Mouse (Mus musculus): Measurements from ENCODE around the gene Stmnd1. TPM values are rescaled to one million over a fixed set of nuclear protein-coding genes. Genes with fewer than 3 reads are reported as not detected.
"Not testable (repeated sequence)": the region's sequence is repeated elsewhere in the genome, so short reads cannot be mapped to it uniquely, and the experiment has no call there.

The Stmnd1 gene
- polyA plus RNA-seq (2016; fragmentation: Nextera tagmentation; extraction: Ambion mirVana): not detected in 2 replicates

DNA sequence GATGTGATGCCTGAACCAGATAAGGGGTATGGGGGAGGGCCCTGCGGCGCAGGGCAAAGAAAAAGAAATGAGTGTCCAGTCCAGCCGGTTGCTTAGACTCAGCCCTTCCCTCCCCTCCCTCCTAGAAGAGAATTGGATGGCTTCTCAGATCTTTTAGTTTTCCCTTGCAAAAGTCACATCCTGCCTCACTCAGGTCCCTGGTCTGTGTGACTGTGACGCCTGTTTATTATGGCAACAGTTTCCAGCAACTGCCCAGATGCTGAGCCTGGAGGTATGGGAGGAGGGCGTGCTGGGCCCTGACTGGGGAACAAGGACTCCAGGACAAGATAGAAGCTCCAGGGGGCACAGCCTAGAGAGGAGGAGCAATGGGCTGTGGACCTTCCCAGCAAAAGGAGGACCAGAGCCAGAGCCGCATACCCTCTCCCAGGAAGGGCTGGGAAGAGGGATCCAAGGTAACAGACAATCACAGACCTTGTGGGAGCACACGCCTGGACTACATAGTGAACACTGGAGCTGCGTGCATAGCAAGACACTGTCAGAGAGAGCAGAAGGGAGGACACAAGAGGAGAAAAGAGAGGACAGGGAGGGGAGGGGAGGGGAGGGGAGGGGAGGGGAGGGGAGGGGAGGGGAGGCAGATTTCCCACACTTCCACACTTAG is at the start of gene Stmnd1:
TSS of gene Stmnd1 (plus strand) at position 269 of the 658 bp plus-strand sequence.
- Histone ChIP-seq H3K4me3 (replicated peaks) (0 out of 2 replicates have a peak within 1 kb of the TSS, but pooled peaks have one; percentile 14), H3K4me2 (peak within 1 kb of the TSS; percentile 41), H3K27ac (no peak within 1 kb of the TSS), H3K4me1 (peaks cover 29% of the 10 kb centered on the region), H3K27me3 (0 out of 2 replicates have a peak, but pooled peaks cover 11% of the 10 kb centered on the region), H3K36me3 (replicated peaks) (no peaks in the 10 kb centered on the region), H3K9me3 (no peaks in the 10 kb centered on the region), H3K9ac (peak within 1 kb of the TSS; percentile 38; the same call in 1 of the 2 replicates)
- no peak for ATAC-seq (ENCODE audit: low FRiP score)
- 25% methylated on average over 6 of the region's 8 CpGs for WGBS

- H3K36me3 ChIP-seq (replicated peaks): no peaks in the 10 kb centered on the region
- ATAC-seq (ENCODE audit: low FRiP score): no peak
- no peaks in the 10 kb centered on the region for H3K9me3 ChIP-seq
Observed at GRCm38 (mm10) chr13:46226956-46227355, 46.6 kb upstream of the Stmnd1 start.

DNA sequence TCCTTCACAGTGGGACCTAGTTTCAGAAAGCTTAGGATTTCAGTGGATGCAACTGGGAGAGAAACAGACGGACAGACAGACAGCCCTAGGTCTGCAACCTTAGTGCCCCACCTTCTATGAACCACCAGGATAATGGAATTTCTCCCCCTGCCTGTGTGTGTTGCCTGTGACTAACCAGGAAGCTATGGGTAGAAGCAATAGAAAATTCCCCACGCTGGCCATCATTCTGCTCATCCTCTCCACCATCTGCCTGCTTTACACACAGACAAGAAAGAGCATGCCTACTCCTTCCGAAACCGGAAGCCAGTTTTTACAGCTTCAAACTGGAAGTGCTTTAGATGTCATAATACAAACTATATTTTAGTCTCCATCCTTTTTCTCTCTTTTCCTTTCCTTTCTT is 46.0 kb upstream of the Stmnd1 start:
- H3K9me3 ChIP-seq: no peaks in the 10 kb centered on the region
- H3K36me3 ChIP-seq (replicated peaks): no peaks in the 10 kb centered on the region
- no peak for ATAC-seq (ENCODE audit: low FRiP score)
- H3K4me1 ChIP-seq: no peaks in the 10 kb centered on the region
- no peak overlapping the region for H3K4me3 ChIP-seq (replicated peaks)
- no peak overlapping the region for H3K4me2 ChIP-seq
- WGBS: 92% methylated on average over 4 of the region's 4 CpGs
- no peaks in the 10 kb centered on the region for H3K27me3 ChIP-seq
- H3K9ac ChIP-seq: no peak overlapping the region
- no peak overlapping the region for H3K27ac ChIP-seq

More at GRCm38 (mm10) chr13:46226956-46227355, 46.6 kb upstream of the Stmnd1 start:
- Histone ChIP-seq H3K9ac (no peak overlapping the region), H3K4me3 (replicated peaks) (no peak overlapping the region), H3K4me2 (no peak overlapping the region), H3K27me3 (no peaks in the 10 kb centered on the region), H3K27ac (no peak overlapping the region), H3K4me1 (no peaks in the 10 kb centered on the region)
- WGBS: 59% methylated on average over 2 of the region's 2 CpGs

- WGBS: 96% methylated on average over 1 of the region's 1 CpGs
- H3K9ac ChIP-seq; H3K36me3 ChIP-seq (replicated peaks): not testable (repeated sequence)
Observed at GRCm38 (mm10) chr13:46228750-46229149, 44.8 kb upstream of the Stmnd1 start.

DNA sequence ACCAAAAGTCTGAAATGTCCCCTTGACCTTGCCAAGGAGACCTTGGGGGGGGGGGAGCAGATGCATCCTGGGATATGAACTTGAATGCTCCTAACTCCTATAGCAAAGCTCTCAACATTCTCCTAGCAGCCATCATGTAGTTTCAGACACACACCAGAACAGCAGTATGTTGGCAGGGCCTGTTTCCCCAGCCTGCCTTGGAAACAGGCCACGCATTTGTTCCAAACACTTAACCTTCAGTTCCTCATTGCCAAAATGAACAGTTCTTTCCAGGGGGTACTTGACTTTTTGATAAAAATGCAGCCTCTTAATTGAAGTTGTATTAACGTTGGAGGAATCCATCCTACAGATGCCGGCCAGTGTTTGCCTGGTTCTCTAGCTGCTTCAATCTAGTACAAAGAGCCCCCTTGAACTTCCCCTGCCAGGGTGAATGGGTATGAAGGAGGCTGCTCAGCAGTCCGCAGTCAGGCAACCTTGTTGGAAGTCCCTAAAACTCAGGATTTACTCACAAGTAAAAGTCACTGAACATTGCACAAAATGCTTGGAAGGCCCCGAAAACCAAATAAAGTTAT is 41.9 kb upstream of the Stmnd1 start:
- no peaks in the 10 kb centered on the region for H3K36me3 ChIP-seq (replicated peaks)
- no peak overlapping the region for H3K4me3 ChIP-seq (replicated peaks)
- WGBS: 76% methylated on average over 5 of the region's 5 CpGs
- H3K9me3 ChIP-seq: no peaks in the 10 kb centered on the region
- H3K27ac ChIP-seq: no peak overlapping the region
- no peaks in the 10 kb centered on the region for H3K27me3 ChIP-seq
- no peak overlapping the region for H3K9ac ChIP-seq
- H3K4me2 ChIP-seq: no peak overlapping the region
- no peaks in the 10 kb centered on the region for H3K4me1 ChIP-seq
- no peak for ATAC-seq (ENCODE audit: low FRiP score)

More at GRCm38 (mm10) chr13:46228750-46229149, 44.8 kb upstream of the Stmnd1 start:
- H3K4me3 ChIP-seq (replicated peaks); H3K4me2 ChIP-seq; H3K9me3 ChIP-seq; H3K27ac ChIP-seq; H3K4me1 ChIP-seq; H3K27me3 ChIP-seq; ATAC-seq (ENCODE audit: low FRiP score): not testable (repeated sequence)

DNA sequence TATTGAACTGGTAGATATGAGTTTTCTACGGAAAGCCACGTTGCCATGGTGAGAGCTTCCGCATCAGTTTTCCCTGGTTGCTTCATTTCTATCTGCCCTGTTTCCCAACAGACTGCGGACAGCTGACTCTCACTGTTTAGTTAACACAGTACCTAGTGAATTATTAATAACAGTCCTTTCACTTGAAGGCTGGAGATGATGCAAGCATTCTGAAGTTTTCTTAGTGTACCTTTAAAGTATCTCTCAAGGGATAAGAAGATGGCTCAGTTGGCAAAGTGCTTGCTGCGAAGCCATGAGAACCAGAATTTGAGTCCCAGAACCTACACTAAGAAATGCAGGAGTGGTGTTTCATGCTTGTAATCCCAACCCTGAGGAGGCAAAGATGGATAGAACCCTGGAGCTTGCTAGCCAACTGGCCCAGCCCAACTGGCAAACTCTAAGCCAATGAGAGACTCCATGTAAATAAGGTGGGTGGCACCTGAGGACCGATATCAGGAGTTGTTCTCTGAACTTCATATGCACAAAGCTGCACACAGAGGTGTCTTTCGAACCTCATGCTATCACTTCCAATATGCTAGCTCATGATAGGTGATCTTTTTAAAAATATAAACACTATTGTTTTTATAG is 35.7 kb upstream of the Stmnd1 start:
- H3K4me3 ChIP-seq (replicated peaks): no peak overlapping the region
- no peaks in the 10 kb centered on the region for H3K9me3 ChIP-seq
- no peak overlapping the region for H3K4me2 ChIP-seq
- H3K9ac ChIP-seq: no peak overlapping the region
- 82% methylated on average over 7 of the region's 7 CpGs for WGBS
- ATAC-seq (ENCODE audit: low FRiP score): no peak
- H3K36me3 ChIP-seq (replicated peaks): no peaks in the 10 kb centered on the region
- H3K27ac ChIP-seq: no peak overlapping the region
- H3K4me1 ChIP-seq: peaks cover 10% of the 10 kb centered on the region
- H3K27me3 ChIP-seq: no peaks in the 10 kb centered on the region

- Histone ChIP-seq H3K27ac (no peak overlapping the region), H3K4me2 (no peak overlapping the region), H3K4me3 (replicated peaks) (no peak overlapping the region), H3K36me3 (replicated peaks) (no peaks in the 10 kb centered on the region), H3K9me3 (no peaks in the 10 kb centered on the region), H3K27me3 (no peaks in the 10 kb centered on the region), H3K9ac (no peak overlapping the region), H3K4me1 (peaks cover 10% of the 10 kb centered on the region)
- no peak for ATAC-seq (ENCODE audit: low FRiP score)
- WGBS: 92% methylated on average over 7 of the region's 7 CpGs
Observed at GRCm38 (mm10) chr13:46238796-46239195, 34.7 kb upstream of the Stmnd1 start.

GRCm38 (mm10) chr13:46241391-46242188 is 31.9 kb upstream of the Stmnd1 start:
- 49% methylated on average over 9 of the region's 9 CpGs for WGBS
- Histone ChIP-seq H3K36me3 (replicated peaks) (no peaks in the 10 kb centered on the region), H3K9ac (no peak overlapping the region), H3K4me2 (no peak overlapping the region), H3K27ac (no peak overlapping the region), H3K9me3 (no peaks in the 10 kb centered on the region), H3K27me3 (no peaks in the 10 kb centered on the region), H3K4me1 (peaks cover 10% of the 10 kb centered on the region), H3K4me3 (replicated peaks) (no peak overlapping the region)
- no peak for ATAC-seq (ENCODE audit: low FRiP score)

DNA sequence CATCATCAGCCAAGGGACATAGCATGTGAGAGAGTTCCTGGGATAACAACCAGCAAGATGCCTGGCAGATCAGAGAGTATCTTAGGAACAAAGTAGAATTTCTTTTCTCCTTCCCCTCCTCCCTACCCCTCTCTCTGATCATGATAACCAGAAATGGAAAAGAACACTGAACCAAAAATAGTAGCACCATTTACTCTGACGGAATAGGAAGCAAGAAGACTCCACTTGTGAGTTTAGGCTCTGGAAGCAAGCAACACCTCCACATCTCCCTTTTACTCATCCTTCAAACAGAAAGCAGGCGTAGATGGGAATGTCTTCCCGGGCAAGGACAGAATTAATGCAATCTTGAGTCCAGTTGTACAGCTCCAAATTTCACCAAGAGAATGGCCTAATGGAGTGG is 19.8 kb upstream of the Stmnd1 start:
- Histone ChIP-seq H3K9me3 (no peaks in the 10 kb centered on the region), H3K27me3 (no peaks in the 10 kb centered on the region), H3K27ac (no peak overlapping the region), H3K4me3 (replicated peaks) (no peak overlapping the region), H3K4me1 (no peaks in the 10 kb centered on the region), H3K4me2 (no peak overlapping the region), H3K9ac (no peak overlapping the region), H3K36me3 (replicated peaks) (no peaks in the 10 kb centered on the region)
- ATAC-seq (ENCODE audit: low FRiP score): no peak
- 86% methylated on average over 3 of the region's 3 CpGs for WGBS

DNA sequence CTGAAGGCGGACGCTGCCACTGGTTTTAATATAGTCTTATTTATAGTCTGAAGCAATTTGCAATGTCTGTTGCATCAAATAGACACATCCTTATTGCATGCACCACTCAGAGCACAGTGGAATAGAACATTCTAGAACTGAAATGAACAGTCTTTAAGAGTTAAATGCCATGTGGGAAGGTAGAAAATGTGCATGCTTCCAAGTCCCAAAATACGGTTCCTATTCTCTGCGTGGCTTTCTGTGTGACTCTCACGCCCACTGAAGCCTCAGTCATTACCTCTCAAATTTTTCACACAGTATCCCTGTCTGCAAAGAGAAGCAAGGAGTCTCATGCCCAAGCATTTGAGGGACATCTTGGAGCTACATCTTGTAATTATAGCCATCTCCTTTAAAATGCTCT is 19.4 kb upstream of the Stmnd1 start:
- 92% methylated on average over 5 of the region's 5 CpGs for WGBS
- H3K9ac ChIP-seq: no peak overlapping the region
- no peaks in the 10 kb centered on the region for H3K9me3 ChIP-seq
- H3K36me3 ChIP-seq (replicated peaks): no peaks in the 10 kb centered on the region
- H3K27ac ChIP-seq: no peak overlapping the region
- no peaks in the 10 kb centered on the region for H3K27me3 ChIP-seq
- no peak for ATAC-seq (ENCODE audit: low FRiP score)
- H3K4me1 ChIP-seq: no peaks in the 10 kb centered on the region
- no peak overlapping the region for H3K4me2 ChIP-seq
- no peak overlapping the region for H3K4me3 ChIP-seq (replicated peaks)

- WGBS: 80% methylated on average over 6 of the region's 6 CpGs
Observed at GRCm38 (mm10) chr13:46255616-46256015, 17.9 kb upstream of the Stmnd1 start.

DNA sequence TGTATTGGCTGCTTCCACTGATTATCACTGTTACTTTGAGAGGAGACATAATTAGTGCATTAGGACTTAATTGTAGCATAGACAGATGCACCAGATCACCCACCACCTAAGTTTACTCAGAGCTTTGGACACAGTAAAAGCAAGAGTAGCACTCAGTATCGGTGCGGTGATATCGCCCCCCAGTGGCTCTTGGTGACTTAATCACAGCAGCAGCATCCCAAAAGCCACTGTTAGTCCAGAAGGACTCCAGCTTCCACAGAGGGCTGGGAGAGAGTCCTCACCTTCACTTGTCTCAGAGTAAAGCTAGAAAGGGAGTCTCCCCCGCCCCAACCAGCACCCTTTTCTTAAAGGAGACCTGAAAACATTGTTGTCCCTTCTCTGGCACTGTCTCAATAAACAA is 15.7 kb upstream of the Stmnd1 start:
- Histone ChIP-seq H3K4me2 (no peak overlapping the region), H3K4me1 (no peaks in the 10 kb centered on the region), H3K36me3 (replicated peaks) (no peaks in the 10 kb centered on the region), H3K9me3 (no peaks in the 10 kb centered on the region), H3K27ac (no peak overlapping the region), H3K27me3 (no peaks in the 10 kb centered on the region), H3K4me3 (replicated peaks) (no peak overlapping the region), H3K9ac (no peak overlapping the region)
- peak; percentile 51; the same call in 1 of the 2 replicates for ATAC-seq (ENCODE audit: low FRiP score)
- WGBS: 3% methylated on average over 4 of the region's 4 CpGs

More at GRCm38 (mm10) chr13:46255616-46256015, 17.9 kb upstream of the Stmnd1 start:
- H3K36me3 ChIP-seq (replicated peaks): no peaks in the 10 kb centered on the region
- H3K9ac ChIP-seq: no peak overlapping the region
- H3K27ac ChIP-seq: no peak overlapping the region
- H3K4me2 ChIP-seq: no peak overlapping the region
- H3K9me3 ChIP-seq: no peaks in the 10 kb centered on the region
- H3K27me3 ChIP-seq: no peaks in the 10 kb centered on the region
- ATAC-seq (ENCODE audit: low FRiP score): no peak
- no peaks in the 10 kb centered on the region for H3K4me1 ChIP-seq
- no peak overlapping the region for H3K4me3 ChIP-seq (replicated peaks)
